Mouse (Mus musculus): ENCODE measurements at regions not wholly inside any gene's neighbourhood (a gene's known extent, or its start where the extent isn't known, plus 50 kb on each side); places are given as distances from the start of the nearest gene placed in this dataset.
"Not testable (repeated sequence)": the region's sequence is repeated elsewhere in the genome, so short reads cannot be mapped to it uniquely, and the experiment has no call there.

DNA sequence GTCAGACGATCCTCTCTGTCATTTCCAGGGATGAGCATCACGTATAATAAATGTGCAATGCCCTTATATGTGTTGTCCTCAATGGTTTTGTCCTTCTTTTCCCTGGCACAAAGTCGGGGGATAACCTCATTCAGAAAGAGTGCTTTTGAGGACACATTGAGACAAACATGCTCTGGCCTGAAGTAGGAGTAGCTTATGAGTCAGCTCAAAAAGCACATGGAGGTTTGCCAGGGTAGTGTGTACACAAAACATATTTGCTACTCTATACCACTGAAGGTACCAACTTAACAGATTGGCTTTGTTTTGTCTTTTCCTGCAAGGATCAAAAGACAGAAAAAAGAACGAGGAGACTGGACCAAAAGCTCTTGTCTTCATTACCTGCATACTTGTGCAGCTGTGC lies 682.1 kb upstream of the Grid2 start:
- Histone ChIP-seq H3K27ac (ENCODE audit: low read depth, low read length) (no peak overlapping the region), H3K36me3 (ENCODE audit: control insufficient read depth, insufficient read depth, low read length) (no peaks in the 10 kb centered on the region), H3K4me2 (ENCODE audit: low read depth, low read length) (no peak overlapping the region), H3K9ac (replicated peaks; ENCODE audit: low read depth, low read length) (no peak overlapping the region), H3K4me3 (ENCODE audit: low read depth, low read length) (no peak overlapping the region), H3K27me3 (ENCODE audit: control insufficient read depth, insufficient read depth, low read length) (no peaks in the 10 kb centered on the region), H3K4me1 (ENCODE audit: control insufficient read depth, insufficient read depth, low read length) (no peaks in the 10 kb centered on the region), H3K9me3 (ENCODE audit: control insufficient read depth, low read length) (no peaks in the 10 kb centered on the region)
- 85% methylated on average over 4 of the region's 4 CpGs for WGBS
- no peak for ATAC-seq (ENCODE audit: low read depth)

DNA sequence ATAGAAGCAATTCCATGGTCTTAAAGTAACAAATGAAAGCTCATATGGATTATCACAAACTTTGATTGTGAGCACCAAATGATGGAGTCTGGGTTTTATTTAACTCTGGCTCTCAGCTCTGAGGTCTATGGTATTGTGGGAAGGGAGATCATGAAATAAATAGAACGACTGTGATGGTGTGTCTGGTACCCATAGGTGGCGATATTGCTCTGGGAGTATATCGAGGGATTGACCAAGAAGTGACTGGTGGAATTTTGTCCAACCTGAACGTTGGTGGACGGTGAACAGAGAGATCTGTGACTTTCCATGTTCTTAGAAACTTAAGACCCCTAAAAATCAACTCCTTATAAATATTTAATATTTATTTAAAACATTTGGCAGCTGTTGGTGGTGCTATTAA lies 679.5 kb upstream of the Grid2 start:
- Histone ChIP-seq H3K27ac (ENCODE audit: low read depth, low read length) (no peak overlapping the region), H3K4me3 (ENCODE audit: low read depth, low read length) (no peak overlapping the region), H3K4me2 (ENCODE audit: low read depth, low read length) (no peak overlapping the region), H3K9me3 (ENCODE audit: control insufficient read depth, low read length) (no peaks in the 10 kb centered on the region), H3K4me1 (ENCODE audit: control insufficient read depth, insufficient read depth, low read length) (no peaks in the 10 kb centered on the region), H3K27me3 (ENCODE audit: control insufficient read depth, insufficient read depth, low read length) (no peaks in the 10 kb centered on the region), H3K9ac (replicated peaks; ENCODE audit: low read depth, low read length) (no peak overlapping the region), H3K36me3 (ENCODE audit: control insufficient read depth, insufficient read depth, low read length) (no peaks in the 10 kb centered on the region)
- ATAC-seq (ENCODE audit: low read depth): peak; percentile 49; the same call in 1 of the 2 replicates
- WGBS: 24% methylated on average over 5 of the region's 5 CpGs

DNA sequence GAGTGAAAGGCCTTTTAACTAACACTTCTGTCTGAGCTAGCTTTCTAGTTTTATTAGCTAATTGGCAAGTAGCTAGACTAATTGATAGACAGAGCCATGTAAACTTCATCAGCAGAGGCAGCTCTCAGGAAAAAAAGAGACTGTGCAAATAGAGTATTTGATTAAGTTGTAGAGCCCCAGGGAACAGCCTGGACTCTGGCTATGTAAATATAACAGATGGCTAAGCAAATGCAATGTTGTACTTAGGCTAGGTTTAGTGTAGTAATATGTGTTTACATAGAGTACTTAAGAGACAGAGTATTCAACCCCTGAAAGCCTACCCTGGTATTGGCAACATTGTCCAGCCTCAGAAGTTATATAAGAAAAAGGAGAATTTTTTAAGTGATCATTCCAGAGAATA lies 635.1 kb upstream of the Grid2 start:
- no peak overlapping the region for H3K4me3 ChIP-seq (ENCODE audit: low read depth, low read length)

DNA sequence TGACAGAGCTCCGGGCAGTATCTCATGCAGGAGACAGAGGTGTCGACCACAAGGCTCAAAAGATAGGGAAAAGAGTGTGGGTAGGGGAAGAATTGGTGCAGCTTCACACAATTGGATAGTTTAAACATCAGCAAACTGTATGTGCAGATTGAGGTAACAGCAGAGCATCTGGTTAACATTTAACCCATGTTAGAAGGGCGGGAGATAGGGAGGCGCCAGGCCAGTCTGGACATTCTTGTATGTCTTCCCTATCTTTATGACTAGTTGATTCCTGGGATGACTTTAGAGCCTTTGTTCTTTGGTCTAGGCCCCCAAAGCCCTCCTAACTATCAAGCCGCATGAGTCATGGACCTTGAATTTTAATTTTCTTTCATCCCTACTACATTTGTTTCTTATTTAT lies 587.6 kb upstream of the Grid2 start:
- H3K27me3 ChIP-seq (ENCODE audit: control insufficient read depth, insufficient read depth, low read length); H3K9ac ChIP-seq (replicated peaks; ENCODE audit: low read depth, low read length); H3K4me1 ChIP-seq (ENCODE audit: control insufficient read depth, insufficient read depth, low read length); H3K4me2 ChIP-seq (ENCODE audit: low read depth, low read length); ATAC-seq (ENCODE audit: low read depth); H3K27ac ChIP-seq (ENCODE audit: low read depth, low read length); H3K4me3 ChIP-seq (ENCODE audit: low read depth, low read length); H3K9me3 ChIP-seq (ENCODE audit: control insufficient read depth, low read length); H3K36me3 ChIP-seq (ENCODE audit: control insufficient read depth, insufficient read depth, low read length): not testable (repeated sequence)
- WGBS: 92% methylated on average over 5 of the region's 5 CpGs

More for the DNA sequence above, 635.1 kb upstream of the Grid2 start:
- no peak overlapping the region for H3K4me2 ChIP-seq (ENCODE audit: low read depth, low read length)
- H3K27ac ChIP-seq (ENCODE audit: low read depth, low read length): no peak overlapping the region
- H3K36me3 ChIP-seq (ENCODE audit: control insufficient read depth, insufficient read depth, low read length): no peaks in the 10 kb centered on the region
- no peak for ATAC-seq (ENCODE audit: low read depth)
- H3K4me1 ChIP-seq (ENCODE audit: control insufficient read depth, insufficient read depth, low read length): no peaks in the 10 kb centered on the region
- H3K27me3 ChIP-seq (ENCODE audit: control insufficient read depth, insufficient read depth, low read length): no peaks in the 10 kb centered on the region
- H3K9ac ChIP-seq (replicated peaks; ENCODE audit: low read depth, low read length): no peak overlapping the region
- H3K9me3 ChIP-seq (ENCODE audit: control insufficient read depth, low read length): no peaks in the 10 kb centered on the region

DNA sequence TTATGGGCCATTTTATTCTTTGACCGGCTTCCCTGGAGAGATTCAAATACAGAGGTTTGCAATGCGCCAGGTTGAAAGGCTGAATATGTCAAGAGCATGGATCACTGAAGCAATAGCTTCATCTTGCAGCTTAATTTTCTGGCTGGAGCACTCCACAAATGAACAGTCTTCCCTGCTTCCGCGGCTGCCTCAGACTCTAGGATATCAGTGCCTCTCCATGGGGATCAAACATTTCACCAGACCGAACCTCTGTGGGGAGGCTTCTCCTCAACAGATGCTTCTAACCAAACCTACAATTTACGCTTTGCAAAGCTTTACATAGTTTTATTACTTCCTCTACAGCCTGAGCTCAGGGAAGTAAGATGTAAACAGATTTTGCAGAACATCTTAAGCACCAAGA lies 537.3 kb upstream of the Grid2 start:
- WGBS: 27% methylated on average over 6 of the region's 6 CpGs
- no peak overlapping the region for H3K4me3 ChIP-seq (ENCODE audit: low read depth, low read length)
- no peak overlapping the region for H3K9ac ChIP-seq (replicated peaks; ENCODE audit: low read depth, low read length)
- no peaks in the 10 kb centered on the region for H3K9me3 ChIP-seq (ENCODE audit: control insufficient read depth, low read length)
- no peaks in the 10 kb centered on the region for H3K36me3 ChIP-seq (ENCODE audit: control insufficient read depth, insufficient read depth, low read length)
- H3K27me3 ChIP-seq (ENCODE audit: control insufficient read depth, insufficient read depth, low read length): no peaks in the 10 kb centered on the region
- H3K4me2 ChIP-seq (ENCODE audit: low read depth, low read length): 0 out of 2 replicates have a peak overlapping the region, but pooled peaks have one; percentile 11
- H3K27ac ChIP-seq (ENCODE audit: low read depth, low read length): no peak overlapping the region
- no peak for ATAC-seq (ENCODE audit: low read depth)
- no peaks in the 10 kb centered on the region for H3K4me1 ChIP-seq (ENCODE audit: control insufficient read depth, insufficient read depth, low read length)

DNA sequence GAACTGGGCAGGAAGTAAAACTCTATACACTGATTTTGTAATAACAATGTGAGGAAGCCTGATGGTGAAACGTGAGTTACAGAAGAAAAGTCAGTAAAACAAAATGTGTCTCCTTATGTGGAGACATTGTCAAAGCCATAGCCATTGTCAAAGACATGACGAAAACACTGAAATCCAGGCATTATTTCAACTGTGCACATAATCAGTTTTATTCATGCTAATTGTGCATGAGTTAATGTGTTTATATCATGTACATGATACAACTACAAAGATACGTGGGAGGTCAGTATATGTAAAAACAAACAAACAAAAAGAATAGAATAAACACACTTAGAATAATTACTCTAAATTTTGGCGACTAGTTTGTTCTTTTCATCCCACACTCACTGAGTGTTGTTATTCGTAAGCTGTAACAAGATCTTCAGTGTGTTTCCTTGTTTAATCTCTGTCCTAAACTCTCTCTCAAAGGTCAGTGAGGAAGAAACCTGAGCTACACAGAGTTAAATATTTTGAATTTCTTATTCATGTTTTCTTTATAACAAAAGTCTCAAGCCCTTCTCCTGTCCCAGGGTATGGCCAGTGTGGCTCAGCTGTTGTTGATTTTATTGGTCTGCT lies 536.0 kb upstream of the Grid2 start:
- no peak overlapping the region for H3K9ac ChIP-seq (replicated peaks; ENCODE audit: low read depth, low read length)
- H3K36me3 ChIP-seq (ENCODE audit: control insufficient read depth, insufficient read depth, low read length): no peaks in the 10 kb centered on the region
- WGBS: 75% methylated on average over 5 of the region's 5 CpGs
- H3K27ac ChIP-seq (ENCODE audit: low read depth, low read length): no peak overlapping the region
- no peak overlapping the region for H3K4me2 ChIP-seq (ENCODE audit: low read depth, low read length)
- no peak overlapping the region for H3K4me3 ChIP-seq (ENCODE audit: low read depth, low read length)
- H3K4me1 ChIP-seq (ENCODE audit: control insufficient read depth, insufficient read depth, low read length): no peaks in the 10 kb centered on the region
- no peaks in the 10 kb centered on the region for H3K27me3 ChIP-seq (ENCODE audit: control insufficient read depth, insufficient read depth, low read length)
- no peak for ATAC-seq (ENCODE audit: low read depth)
- H3K9me3 ChIP-seq (ENCODE audit: control insufficient read depth, low read length): no peaks in the 10 kb centered on the region
